Mouse (Mus musculus) gastrocnemius, adult 2 months (tissue): ENCODE results near the gene Lrp2. TPM values are rescaled to one million over a fixed set of nuclear protein-coding genes. Genes with fewer than 3 reads are reported as not detected.

Experiments used
- DNase-seq: peaks from one replicate; pipeline ENCODE4 v3.0.0; 2022
- H3K27ac ChIP-seq: fragments of 200-600 bp; 2 replicates; pipeline ENCODE4 v1.8.1; 2022; ENCODE audit warnings: mild to moderate bottlenecking
- H3K4me3 ChIP-seq: fragments of 200-600 bp; 2 replicates; pipeline ENCODE4 v1.8.1; 2022; ENCODE audit warnings: mild to moderate bottlenecking, moderate library complexity
- CTCF ChIP-seq: fragments of 200-600 bp; IDR thresholded peaks from 2 replicates; pipeline ENCODE4 v1.8.1; 2022; ENCODE audit warnings: antibody characterized with exemption, mild to moderate bottlenecking, moderate library complexity
- intact Hi-C: fragments of 180-260 bp; cut with DNase I; formaldehyde crosslinking; loops from one replicate; pipeline ENCODE4 v1.15.1; 2025
- total RNA-seq, 2 experiments: library from RNA; stranded (reverse); gene quantifications; 2 replicates each; pipeline ENCODE4 v1.2.3; 2021

The Lrp2 gene
- total RNA-seq, 2 experiments from 2014 or later, result not detected

DNA sequence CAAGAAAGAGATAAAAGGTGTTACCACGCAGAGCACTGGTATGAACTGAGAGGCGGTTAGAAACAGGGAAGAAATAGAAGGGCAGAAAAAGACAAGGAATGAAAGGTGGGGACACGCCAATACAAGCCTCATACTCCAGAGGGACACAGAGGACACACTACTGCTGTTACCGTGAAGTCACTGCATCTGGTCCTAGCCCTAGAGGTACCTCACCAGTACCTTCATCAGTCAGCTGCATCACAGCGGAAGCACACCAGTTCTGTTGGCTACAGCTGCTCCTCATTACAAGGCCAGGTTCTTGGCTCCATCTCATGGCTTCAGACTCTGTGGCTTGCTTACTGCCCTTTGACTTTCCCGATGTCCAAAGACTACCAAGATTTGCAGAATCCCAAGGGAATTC lies 184.0 kb downstream of the Lrp2 start:
- intact Hi-C loops, result no loop called here
- no peak for DNase-seq
- TF ChIP-seq CTCF, result no peak
- Histone ChIP-seq H3K4me3 (no peak overlapping the region), H3K27ac (no peak overlapping the region)

DNA sequence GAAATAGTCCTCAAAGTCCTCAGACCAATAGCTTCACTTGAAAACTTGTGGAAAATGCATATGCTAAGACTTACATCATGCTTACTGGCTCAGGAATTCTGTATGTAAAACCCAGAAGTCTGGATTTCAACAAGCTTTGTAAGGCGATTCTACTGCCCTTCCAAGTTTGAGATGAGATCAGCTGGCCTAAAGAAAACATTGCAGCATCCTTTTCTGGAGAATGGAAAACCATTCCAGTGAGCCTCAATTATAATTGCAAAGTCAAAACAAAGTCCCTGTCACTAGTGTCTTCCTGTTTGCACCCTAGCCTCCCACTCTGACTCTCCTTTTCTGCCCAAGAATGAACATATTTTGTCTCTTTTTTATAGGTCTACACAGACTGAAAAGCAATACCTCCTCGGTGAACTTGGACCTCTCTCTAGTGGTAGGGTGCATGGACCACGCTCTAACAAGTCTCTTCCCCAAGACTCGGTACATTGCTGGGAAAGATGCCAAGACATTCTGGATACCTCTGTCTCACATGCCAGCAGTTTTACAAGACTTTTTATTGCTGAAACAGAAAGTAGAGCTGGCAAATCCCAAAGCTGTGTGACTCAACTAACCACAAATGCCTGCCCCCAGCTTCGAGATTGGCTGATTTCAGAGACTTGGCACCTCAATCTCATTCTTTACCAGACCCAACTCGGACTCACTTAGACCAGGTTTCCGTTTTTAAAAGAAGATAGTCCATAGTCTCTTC lies 184.8 kb downstream of the Lrp2 start:
- no peak overlapping the region for H3K27ac ChIP-seq
- intact Hi-C loops, result no loop called here

DNA sequence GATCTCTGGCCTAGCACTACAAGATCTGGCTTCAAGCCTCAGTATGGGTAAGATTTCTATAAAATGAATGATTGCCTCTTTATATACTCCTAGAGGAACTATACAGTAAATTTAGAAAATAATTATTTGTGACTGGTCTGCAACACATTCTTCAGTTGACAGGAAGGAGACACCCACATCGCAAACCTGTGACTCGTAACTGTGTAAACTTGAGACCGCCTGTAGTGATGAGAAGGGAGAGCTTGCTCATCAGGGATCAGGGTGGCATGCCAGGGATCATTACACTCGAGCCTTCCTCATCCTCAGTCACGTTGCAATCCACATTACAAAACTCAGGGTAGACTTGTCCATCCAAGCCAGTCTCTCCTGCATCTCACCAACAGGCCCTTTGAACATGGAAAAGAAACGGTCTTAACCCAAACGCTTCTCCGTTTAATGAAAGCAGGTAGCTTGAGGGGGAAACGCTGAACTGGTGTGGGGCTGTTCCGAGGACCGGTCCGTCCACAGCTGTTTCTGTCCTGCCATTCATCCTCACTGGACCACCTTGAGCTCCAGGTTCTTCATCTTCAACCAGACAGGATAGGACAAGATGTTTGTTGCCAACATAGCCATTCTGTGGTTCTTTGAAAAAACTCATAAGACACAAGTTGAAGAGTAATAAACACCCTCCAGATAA lies 189.0 kb downstream of the Lrp2 start:
- no peak overlapping the region for H3K4me3 ChIP-seq
- no peak overlapping the region for H3K27ac ChIP-seq
- intact Hi-C loops, result no loop called here
- no peak for DNase-seq
- TF ChIP-seq CTCF, result no peak

More for the DNA sequence above, 184.8 kb downstream of the Lrp2 start:
- no peak overlapping the region for H3K4me3 ChIP-seq
- TF ChIP-seq CTCF, result no peak
- no peak for DNase-seq

DNA sequence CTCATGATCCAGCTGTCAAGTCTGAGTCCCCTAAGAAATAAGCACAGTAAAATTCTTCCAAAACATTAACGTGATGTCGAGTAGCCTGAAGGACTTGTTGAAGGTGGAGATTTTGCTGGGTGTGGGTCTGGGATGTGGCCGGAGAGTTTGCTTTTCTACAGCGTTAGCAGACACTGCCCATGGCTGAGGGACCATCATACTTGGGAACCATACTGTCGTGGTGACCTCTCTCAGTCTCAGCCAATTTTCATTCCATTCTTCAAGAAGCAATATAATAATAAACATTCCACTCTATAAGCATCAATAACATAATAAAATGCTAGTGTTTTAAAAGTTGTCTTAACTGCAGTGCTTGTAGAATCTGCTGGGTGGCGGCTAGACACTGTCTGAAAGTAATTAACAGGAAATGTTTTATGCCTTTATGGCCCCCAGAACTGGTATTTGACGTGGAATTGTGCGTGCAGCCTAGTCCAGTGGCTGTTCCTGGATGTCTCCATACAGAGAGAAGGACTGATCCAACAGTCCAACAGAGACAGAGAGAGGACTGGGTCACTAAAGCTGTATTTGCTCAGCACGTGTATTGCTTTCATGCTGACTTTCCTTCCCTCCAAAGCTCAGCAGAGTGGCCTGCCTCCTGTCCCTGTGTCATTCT lies 190.1 kb downstream of the Lrp2 start:
- no peak overlapping the region for H3K4me3 ChIP-seq
- intact Hi-C loops, result no loop called here

DNA sequence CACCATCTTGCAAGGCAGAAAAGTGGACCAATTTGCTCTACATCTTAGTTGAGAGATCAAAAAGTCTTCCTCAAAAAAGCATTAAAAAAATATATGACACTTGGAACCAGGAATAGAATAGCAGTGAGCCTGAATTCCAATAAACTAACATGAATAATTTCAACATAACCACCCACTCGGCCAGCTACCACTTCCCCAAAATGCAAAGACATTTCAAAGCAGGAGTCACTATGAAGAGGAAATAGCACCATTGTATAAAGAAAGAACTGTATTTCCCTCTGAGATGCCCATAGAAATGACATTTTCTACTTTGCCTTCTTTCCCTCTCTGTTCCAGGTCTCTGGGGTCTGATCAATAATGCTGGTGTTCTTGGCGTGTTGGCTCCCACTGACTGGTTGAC lies 191.9 kb downstream of the Lrp2 start:
- TF ChIP-seq CTCF, result no peak
- no peak overlapping the region for H3K27ac ChIP-seq
- no peak for DNase-seq
- intact Hi-C loops, result no loop called here
- no peak overlapping the region for H3K4me3 ChIP-seq

More for the DNA sequence above, 190.1 kb downstream of the Lrp2 start:
- DNase-seq, result no peak
- H3K27ac ChIP-seq, result no peak overlapping the region
- TF ChIP-seq CTCF, result no peak

DNA sequence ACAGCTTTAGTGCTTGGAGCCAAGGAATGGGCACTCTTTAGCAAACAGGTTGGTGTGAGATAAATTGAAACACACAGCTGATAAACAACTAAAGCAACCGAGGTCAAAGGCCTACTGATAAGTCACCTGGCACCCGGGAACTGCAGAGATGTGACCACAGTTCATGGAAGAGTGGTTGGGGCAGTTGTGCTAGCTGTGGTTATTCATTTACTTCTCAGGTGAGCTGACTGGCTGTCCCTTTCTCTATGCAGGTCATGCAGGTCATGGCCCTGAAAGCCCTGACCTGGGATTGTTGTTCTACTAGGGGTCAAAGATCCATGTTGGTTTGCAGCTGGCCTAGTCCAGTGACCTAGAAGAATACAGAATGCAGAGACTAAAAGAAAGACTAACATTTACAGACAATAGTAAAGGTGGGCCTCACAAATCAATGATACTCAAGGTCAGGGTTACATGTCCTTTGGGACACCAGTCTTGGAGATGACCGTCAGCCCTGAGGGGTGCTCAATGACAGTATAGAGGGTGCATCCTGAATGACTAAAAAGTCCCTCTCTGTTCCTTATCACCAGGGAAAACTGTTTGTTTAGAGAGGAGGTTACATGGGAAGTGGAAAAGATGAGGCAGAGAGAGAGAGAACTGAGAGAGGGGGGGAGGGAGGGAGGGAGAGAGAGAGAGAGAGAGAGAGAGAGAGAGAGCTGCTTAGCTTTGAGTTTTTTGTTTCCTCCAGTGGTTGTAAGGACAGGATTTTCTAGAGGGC lies 199.6 kb downstream of the Lrp2 start:
- Histone ChIP-seq H3K27ac (no peak overlapping the region), H3K4me3 (no peak overlapping the region)
- DNase-seq, result no peak
- no peak for TF ChIP-seq CTCF
- intact Hi-C loops, result no loop called here

DNA sequence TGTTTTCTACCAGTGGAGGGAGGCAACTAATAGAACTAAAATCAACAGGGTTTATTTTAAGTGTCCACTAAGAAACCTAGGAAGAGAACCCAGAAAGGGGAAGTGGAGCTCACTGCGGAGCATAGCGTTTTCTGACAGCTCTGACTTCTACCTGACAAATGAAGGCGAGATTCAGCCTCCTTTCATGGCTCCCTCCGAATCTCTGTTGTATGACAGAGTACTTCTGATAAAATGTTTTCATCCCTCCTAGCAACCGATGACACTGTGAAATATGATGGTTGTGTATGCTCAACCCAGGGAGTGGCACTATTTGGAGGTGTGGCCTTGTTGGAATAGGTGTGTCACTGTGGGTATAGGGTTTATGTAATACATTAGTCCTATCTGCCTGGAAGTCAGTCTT lies 203.0 kb downstream of the Lrp2 start:
- intact Hi-C loops, result no loop called here
- H3K27ac ChIP-seq, result no peak overlapping the region
- no peak for DNase-seq
- H3K4me3 ChIP-seq, result no peak overlapping the region
- TF ChIP-seq CTCF, result no peak

DNA sequence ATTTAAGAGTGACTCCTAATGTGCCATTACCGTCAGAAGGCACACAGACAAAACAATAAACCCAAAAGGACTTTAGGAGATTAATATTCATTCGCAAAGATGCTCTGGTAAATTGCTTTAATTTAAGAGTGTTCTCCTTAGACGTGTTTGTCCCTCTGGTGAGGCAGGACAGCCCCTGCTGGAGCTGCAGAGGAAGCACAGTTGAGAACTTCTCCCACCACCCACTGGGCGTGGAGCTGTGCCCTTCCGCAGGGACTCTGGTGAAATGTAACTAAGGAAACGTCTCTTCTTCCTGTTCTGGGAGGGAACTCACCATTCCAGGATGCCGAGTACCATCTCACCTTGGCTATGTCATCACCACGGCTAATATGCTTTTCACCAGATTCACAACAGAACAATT lies 204.1 kb downstream of the Lrp2 start:
- intact Hi-C loops, result no loop called here
- Histone ChIP-seq H3K27ac (no peak overlapping the region), H3K4me3 (no peak overlapping the region)
- TF ChIP-seq CTCF, result no peak; the same call in 1 of the 2 replicates
- no peak for DNase-seq

DNA sequence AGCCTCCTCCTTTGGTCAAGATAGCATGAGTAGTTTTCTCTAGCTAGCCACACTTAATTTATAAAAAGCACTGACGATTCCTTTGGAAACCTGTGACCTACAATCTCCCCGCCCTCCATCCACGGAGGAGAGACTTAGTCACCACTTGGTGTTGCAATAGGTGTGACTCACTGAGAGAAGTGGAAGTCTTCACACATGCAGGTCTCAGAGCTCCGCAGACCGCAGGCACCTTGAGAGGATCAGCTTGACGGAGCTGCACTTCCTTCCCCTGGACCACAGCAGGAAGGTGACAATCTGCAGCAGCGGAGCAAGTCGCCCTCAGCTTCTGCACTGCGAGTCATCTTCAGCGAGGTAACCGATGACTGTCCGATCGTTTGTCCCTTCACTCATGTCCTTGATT lies 205.6 kb downstream of the Lrp2 start, which contains the start of gene Dhrs9:
Dhrs9 (plus strand) TSS at position 165 of the 400 bp plus-strand sequence.
- H3K4me3 ChIP-seq, result no peak within 1 kb of the TSS
- intact Hi-C loops, result no loop called here
- no peak for DNase-seq
- H3K27ac ChIP-seq, result no peak within 1 kb of the TSS
- TF ChIP-seq CTCF, result no peak

DNA sequence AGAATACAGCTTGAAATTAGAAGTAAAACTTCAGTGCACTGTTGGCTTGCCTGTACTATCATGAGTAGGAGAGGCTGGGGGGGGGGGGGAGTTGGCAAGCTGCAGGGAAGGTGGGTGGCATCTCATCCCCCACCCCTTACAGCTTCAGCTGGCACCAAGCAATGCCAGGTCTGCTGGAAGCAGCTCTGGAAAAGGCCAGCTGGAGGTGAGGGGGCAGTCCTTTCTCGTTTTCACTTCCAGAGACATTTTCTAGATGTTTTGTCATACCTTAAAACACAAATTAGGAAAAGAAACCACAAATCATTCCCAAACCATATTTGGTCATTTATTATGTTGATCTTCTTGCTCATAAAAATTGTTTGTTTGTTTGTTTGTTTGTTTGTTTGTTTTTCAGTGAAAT lies 206.1 kb downstream of the Lrp2 start:
- TF ChIP-seq CTCF, result no peak
- H3K4me3 ChIP-seq, result no peak overlapping the region
- H3K27ac ChIP-seq, result no peak overlapping the region
- intact Hi-C loops, result no loop called here
- no peak for DNase-seq

DNA sequence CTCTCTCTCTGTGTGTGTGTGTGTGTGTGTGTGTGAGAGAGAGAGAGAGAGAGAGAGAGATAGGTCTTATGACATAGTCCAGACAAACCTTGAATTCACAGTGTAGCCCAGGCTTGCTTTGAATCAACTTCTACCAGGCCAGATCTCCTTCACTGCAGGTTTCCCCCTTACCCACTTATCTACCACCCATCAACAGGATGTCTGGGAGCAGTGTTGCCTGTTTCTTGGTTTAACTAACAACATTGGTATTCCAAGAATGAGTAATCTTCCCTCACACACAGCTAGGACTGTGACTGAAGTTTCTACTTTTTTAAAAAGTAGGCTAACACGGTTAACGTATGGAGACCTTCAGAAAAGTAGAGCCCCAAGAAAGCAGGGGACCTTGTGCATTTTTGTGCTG lies 209.1 kb downstream of the Lrp2 start:
- TF ChIP-seq CTCF, result no peak
- no peak overlapping the region for H3K27ac ChIP-seq
- no peak for DNase-seq
- H3K4me3 ChIP-seq, result no peak overlapping the region
- intact Hi-C loops, result no loop called here

Other genes starting within 250 kb of the Lrp2 start
- gene Abcb11, start 243.4 kb downstream of the Lrp2 start, total RNA-seq, result not detected
- not detected for gene Dhrs9, start 205.6 kb downstream of the Lrp2 start, total RNA-seq
- gene Bbs5, start 61.1 kb upstream of the Lrp2 start, total RNA-seq, result 1 to 10 TPM; 3.7 to 4.6 TPM
- gene Klhl41, start 84.1 kb upstream of the Lrp2 start, total RNA-seq, result 100 to 1,000 TPM; 511 to 652 TPM
- gene Fastkd1, start 127.5 kb upstream of the Lrp2 start, total RNA-seq, result 10 to 100 TPM; 15.2 to 20.3 TPM
- gene Ppig, start 136.5 kb upstream of the Lrp2 start, total RNA-seq, result 10 to 100 TPM; 31.8 to 35.3 TPM
- gene Ccdc173, start 203.5 kb upstream of the Lrp2 start, total RNA-seq, result under 1 TPM; 0.38 to 0.56 TPM
- gene Phospho2, start 203.6 kb upstream of the Lrp2 start, total RNA-seq, result 10 to 100 TPM; 18.9 to 20.6 TPM
- 10 to 100 TPM; 13.4 to 15.6 TPM for gene Klhl23, start 235.9 kb upstream of the Lrp2 start, total RNA-seq